Mouse (Mus musculus): Measurements from ENCODE around the gene Ift172. TPM values are rescaled to one million over a fixed set of nuclear protein-coding genes. Genes with fewer than 3 reads are reported as not detected.
"Not testable (repeated sequence)": the region's sequence is repeated elsewhere in the genome, so short reads cannot be mapped to it uniquely, and the experiment has no call there.

The Ift172 gene
- polyA plus RNA-seq, 1 experiment: 41.2 TPM

DNA sequence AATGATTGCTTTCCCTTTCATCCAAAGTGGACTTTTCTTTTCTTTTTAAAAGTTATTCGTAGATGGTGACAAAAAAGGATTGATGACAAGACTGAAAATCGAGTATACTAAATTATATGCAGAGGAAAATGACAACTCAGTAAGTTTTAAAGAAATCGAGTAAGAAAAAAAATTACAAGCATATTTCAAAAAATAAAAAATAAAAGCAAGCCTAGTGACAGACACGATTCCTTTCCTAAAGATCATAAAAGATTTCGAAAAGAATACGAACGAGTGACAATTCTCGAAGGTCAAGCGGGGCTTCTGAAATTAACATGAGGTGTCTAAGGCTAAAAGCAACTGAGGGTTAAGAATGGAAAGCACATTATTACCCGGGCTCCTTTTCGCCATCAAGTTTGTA, 71.4 kb downstream of the Ift172 start:
- peak overlapping the region; percentile 96 for H3K27ac ChIP-seq (ENCODE audit: control insufficient read depth, insufficient read depth, low read depth, low read length, poor library complexity)
- WGBS: under 1% methylated on average over 11 of the region's 11 CpGs
- peaks cover 1% of the 10 kb centered on the region; the same call in 1 of the 2 replicates for H3K4me1 ChIP-seq (ENCODE audit: control insufficient read depth, insufficient read depth, low read length)
- H3K4me3 ChIP-seq (replicated peaks; ENCODE audit: control insufficient read depth, low read depth, low read length): peak overlapping the region; percentile 93
- TF ChIP-seq POLR2A (IDR thresholded peaks at IDR 0.05; ENCODE audit: borderline replicate concordance, control insufficient read depth, low read depth, low read length): no peak
- no peak for TF ChIP-seq CTCF (IDR thresholded peaks at IDR 0.05; ENCODE audit: control insufficient read depth, insufficient read depth, low read length)

DNA sequence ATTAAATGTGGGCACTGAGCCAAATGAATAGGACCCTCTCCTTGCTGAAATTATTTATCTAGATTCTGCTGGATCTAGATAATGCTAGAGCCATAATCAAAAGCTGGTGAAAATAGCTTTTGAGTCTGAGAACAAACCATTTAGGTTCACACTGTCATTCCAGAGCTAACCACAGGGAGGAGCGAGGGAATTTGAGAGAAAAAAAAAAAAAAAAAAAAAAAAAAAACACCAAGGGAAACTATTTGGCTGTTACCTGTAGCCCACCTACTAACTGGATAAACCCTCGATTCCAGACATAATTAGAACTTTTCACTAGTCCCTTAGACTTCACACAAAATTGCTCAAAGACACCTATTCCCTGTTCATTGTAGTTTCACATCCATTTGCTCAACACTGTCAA, 71.8 kb downstream of the Ift172 start:
- Histone ChIP-seq H3K27ac (ENCODE audit: control insufficient read depth, insufficient read depth, low read depth, low read length, poor library complexity) (no peak overlapping the region), H3K4me3 (replicated peaks; ENCODE audit: control insufficient read depth, low read depth, low read length) (no peak overlapping the region), H3K4me1 (ENCODE audit: control insufficient read depth, insufficient read depth, low read length) (peaks cover 1% of the 10 kb centered on the region; the same call in 1 of the 2 replicates)
- 6% methylated on average over 2 of the region's 2 CpGs for WGBS
- no peak for TF ChIP-seq CTCF (IDR thresholded peaks at IDR 0.05; ENCODE audit: control insufficient read depth, insufficient read depth, low read length)

DNA sequence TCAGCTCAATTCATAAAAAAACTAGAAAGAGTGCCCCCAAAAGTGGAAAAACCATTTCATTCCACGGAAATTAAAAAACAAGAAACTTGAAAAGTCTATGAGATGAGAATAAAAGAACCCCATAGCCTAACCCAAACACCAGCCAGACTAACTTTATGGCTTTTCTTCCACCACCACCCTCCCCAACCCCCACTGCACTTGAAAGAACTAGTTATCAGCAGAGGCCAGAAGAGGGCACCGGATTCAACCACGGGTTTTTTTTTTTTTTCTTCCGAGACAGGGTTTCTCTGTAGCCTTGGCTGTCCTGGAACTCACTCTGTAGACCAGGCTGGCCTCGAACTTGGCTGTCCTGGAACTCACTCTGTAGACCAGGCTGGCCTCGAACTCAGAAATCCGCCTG, 72.6 kb downstream of the Ift172 start:
- Histone ChIP-seq H3K27ac (ENCODE audit: control insufficient read depth, insufficient read depth, low read depth, low read length, poor library complexity) (no peak overlapping the region), H3K4me1 (ENCODE audit: control insufficient read depth, insufficient read depth, low read length) (peaks cover 1% of the 10 kb centered on the region; the same call in 1 of the 2 replicates), H3K4me3 (replicated peaks; ENCODE audit: control insufficient read depth, low read depth, low read length) (peak overlapping the region; percentile 17)
- TF ChIP-seq POLR2A (IDR thresholded peaks at IDR 0.05; ENCODE audit: borderline replicate concordance, control insufficient read depth, low read depth, low read length) (no peak), CTCF (IDR thresholded peaks at IDR 0.05; ENCODE audit: control insufficient read depth, insufficient read depth, low read length) (no peak)
- WGBS: 27% methylated on average over 7 of the region's 7 CpGs

DNA sequence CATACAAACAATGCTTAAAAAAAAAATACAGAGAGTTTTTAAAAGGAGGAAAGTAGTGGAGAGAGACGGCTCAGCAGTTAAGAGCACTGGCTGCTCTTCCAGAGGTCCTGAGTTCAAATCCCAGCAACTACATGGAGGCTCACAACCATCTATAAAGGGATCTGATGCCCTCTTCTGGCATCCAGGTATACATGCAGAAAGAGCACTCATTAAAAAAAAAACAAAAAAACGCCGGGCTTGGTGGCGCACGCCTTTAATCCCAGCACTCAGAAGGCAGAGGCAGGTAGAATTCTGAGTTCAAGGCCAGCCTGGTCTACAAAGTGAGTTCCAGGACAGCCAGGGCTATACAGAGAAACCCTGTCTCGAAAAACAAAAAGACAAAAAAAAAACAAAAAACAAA, 74.4 kb downstream of the Ift172 start:
- not testable (repeated sequence) for H3K27ac ChIP-seq (ENCODE audit: control insufficient read depth, insufficient read depth, low read depth, low read length, poor library complexity); H3K4me3 ChIP-seq (replicated peaks; ENCODE audit: control insufficient read depth, low read depth, low read length); H3K4me1 ChIP-seq (ENCODE audit: control insufficient read depth, insufficient read depth, low read length)
- 74% methylated on average over 6 of the region's 6 CpGs for WGBS

DNA sequence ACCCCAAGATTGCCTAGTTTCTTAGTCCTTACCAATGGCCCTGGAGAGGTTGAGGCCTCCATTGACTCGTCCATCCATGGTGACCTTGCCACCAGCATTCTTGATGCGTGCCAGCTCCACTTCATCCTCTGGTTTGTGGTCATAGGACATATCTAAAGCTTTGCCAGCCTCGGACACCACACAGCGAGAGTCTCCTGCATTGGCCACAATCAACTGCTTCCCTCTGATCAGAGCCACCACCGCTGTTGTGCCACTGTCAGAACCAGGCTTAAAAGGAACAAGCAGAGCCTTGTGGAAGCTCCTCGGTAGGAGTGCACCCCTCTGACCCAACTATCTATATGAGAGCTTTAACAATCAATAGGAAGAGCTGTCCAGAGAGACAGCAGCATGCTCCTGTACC, 86.5 kb downstream of the Ift172 start:
- Histone ChIP-seq H3K27ac (ENCODE audit: control insufficient read depth, insufficient read depth, low read depth, low read length, poor library complexity) (no peak overlapping the region), H3K4me1 (ENCODE audit: control insufficient read depth, insufficient read depth, low read length) (no peaks in the 10 kb centered on the region), H3K4me3 (replicated peaks; ENCODE audit: control insufficient read depth, low read depth, low read length) (no peak overlapping the region)
- TF ChIP-seq POLR2A (IDR thresholded peaks at IDR 0.05; ENCODE audit: borderline replicate concordance, control insufficient read depth, low read depth, low read length) (no peak), CTCF (IDR thresholded peaks at IDR 0.05; ENCODE audit: control insufficient read depth, insufficient read depth, low read length) (no peak)
- 90% methylated on average over 6 of the region's 6 CpGs for WGBS

DNA sequence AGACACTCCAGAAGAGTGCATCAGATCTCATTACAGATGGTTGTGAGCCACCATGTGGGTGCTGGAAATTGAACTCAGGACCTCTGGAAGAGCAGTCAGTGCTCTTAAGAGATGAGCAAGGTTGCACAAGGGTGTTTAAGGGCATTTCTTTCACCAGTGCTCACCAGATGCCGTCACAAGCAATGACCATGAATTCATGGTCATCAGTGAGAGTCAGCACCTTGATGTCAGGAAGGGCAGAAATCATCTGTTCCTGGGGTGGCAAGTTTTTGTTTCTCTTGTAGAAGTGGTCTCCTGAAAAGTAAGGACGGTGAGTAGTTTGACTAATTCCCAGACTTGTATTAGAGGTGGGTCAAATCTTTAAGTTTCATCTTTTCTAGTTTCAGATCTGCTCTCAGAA, 87.0 kb downstream of the Ift172 start:
- Histone ChIP-seq H3K4me3 (replicated peaks; ENCODE audit: control insufficient read depth, low read depth, low read length) (no peak overlapping the region), H3K27ac (ENCODE audit: control insufficient read depth, insufficient read depth, low read depth, low read length, poor library complexity) (no peak overlapping the region), H3K4me1 (ENCODE audit: control insufficient read depth, insufficient read depth, low read length) (no peaks in the 10 kb centered on the region)
- 94% methylated on average over 2 of the region's 2 CpGs for WGBS
- TF ChIP-seq CTCF (IDR thresholded peaks at IDR 0.05; ENCODE audit: control insufficient read depth, insufficient read depth, low read length): no peak

Other genes starting within 250 kb of the Ift172 start
- gene Atraid, start 242.8 kb downstream of the Ift172 start, polyA plus RNA-seq (2011; ENCODE audit: insufficient read depth, insufficient read length, low replicate concordance, missing spikeins): 53.2 and 95.6 TPM in 2 replicates
- 1.6 and 3.6 TPM in 2 replicates for gene Slc5a6, start 242.2 kb downstream of the Ift172 start, polyA plus RNA-seq (2011; ENCODE audit: insufficient read depth, insufficient read length, low replicate concordance, missing spikeins)
- gene Cad, start 236.3 kb downstream of the Ift172 start, polyA plus RNA-seq (2011; ENCODE audit: insufficient read depth, insufficient read length, low replicate concordance, missing spikeins): 9.7 and 21.8 TPM in 2 replicates
- gene Dnajc5g, start 184.8 kb downstream of the Ift172 start, polyA plus RNA-seq (2011; ENCODE audit: insufficient read depth, insufficient read length, low replicate concordance, missing spikeins): not detected in 2 replicates
- gene Slc30a3, start 182.9 kb downstream of the Ift172 start, polyA plus RNA-seq (2011; ENCODE audit: insufficient read depth, insufficient read length, low replicate concordance, missing spikeins): not detected in 2 replicates
- gene Trim54, start 174.4 kb downstream of the Ift172 start, polyA plus RNA-seq (2011; ENCODE audit: insufficient read depth, insufficient read length, low replicate concordance, missing spikeins): not detected in 2 replicates
- gene Ucn, start 152.3 kb downstream of the Ift172 start, polyA plus RNA-seq (2011; ENCODE audit: insufficient read depth, insufficient read length, low replicate concordance, missing spikeins): not detected in 2 replicates
- 5.3 and 14.4 TPM in 2 replicates for gene Mpv17, start 136.9 kb downstream of the Ift172 start, polyA plus RNA-seq (2011; ENCODE audit: insufficient read depth, insufficient read length, low replicate concordance, missing spikeins)
- 2.0 TPM in 1 of 2 replicates, not detected in the other for gene Gm29609, start 111.2 kb downstream of the Ift172 start, polyA plus RNA-seq (2011; ENCODE audit: insufficient read depth, insufficient read length, low replicate concordance, missing spikeins)
- gene Gtf3c2, start 111.0 kb downstream of the Ift172 start, polyA plus RNA-seq (2011; ENCODE audit: insufficient read depth, insufficient read length, low replicate concordance, missing spikeins): 32.1 and 67.3 TPM in 2 replicates
- 32.5 and 42.0 TPM in 2 replicates for gene Snx17, start 97.9 kb downstream of the Ift172 start, polyA plus RNA-seq (2011; ENCODE audit: insufficient read depth, insufficient read length, low replicate concordance, missing spikeins)
- gene Eif2b4, start 97.7 kb downstream of the Ift172 start, polyA plus RNA-seq (2011; ENCODE audit: insufficient read depth, insufficient read length, low replicate concordance, missing spikeins): 21.7 and 57.4 TPM in 2 replicates
- gene Zfp513, start 88.8 kb downstream of the Ift172 start, polyA plus RNA-seq (2011; ENCODE audit: insufficient read depth, insufficient read length, low replicate concordance, missing spikeins): 28.8 and 54.0 TPM in 2 replicates
- 97.5 and 147 TPM in 2 replicates for gene Ppm1g, start 70.4 kb downstream of the Ift172 start, polyA plus RNA-seq (2011; ENCODE audit: insufficient read depth, insufficient read length, low replicate concordance, missing spikeins)
- 51.1 and 93.7 TPM in 2 replicates for gene Nrbp1, start 50.3 kb downstream of the Ift172 start, polyA plus RNA-seq (2011; ENCODE audit: insufficient read depth, insufficient read length, low replicate concordance, missing spikeins)
- gene Gm9970, start 49.9 kb downstream of the Ift172 start, polyA plus RNA-seq (2011; ENCODE audit: insufficient read depth, insufficient read length, low replicate concordance, missing spikeins): not detected in 2 replicates
- 10.6 and 20.0 TPM in 2 replicates for gene Krtcap3, start 39.4 kb downstream of the Ift172 start, polyA plus RNA-seq (2011; ENCODE audit: insufficient read depth, insufficient read length, low replicate concordance, missing spikeins)
- gene Fndc4, start 5.0 kb upstream of the Ift172 start, polyA plus RNA-seq (2011; ENCODE audit: insufficient read depth, insufficient read length, low replicate concordance, missing spikeins): not detected in 2 replicates
- gene Gckr, start 6.3 kb upstream of the Ift172 start, polyA plus RNA-seq (2011; ENCODE audit: insufficient read depth, insufficient read length, low replicate concordance, missing spikeins): 3.7 TPM in 1 of 2 replicates, not detected in the other
- 17.2 and 29.0 TPM in 2 replicates for gene Zfp512, start 161.3 kb upstream of the Ift172 start, polyA plus RNA-seq (2011; ENCODE audit: insufficient read depth, insufficient read length, low replicate concordance, missing spikeins)
- not detected in 2 replicates for gene 4930548H24Rik, start 194.6 kb upstream of the Ift172 start, polyA plus RNA-seq (2011; ENCODE audit: insufficient read depth, insufficient read length, low replicate concordance, missing spikeins)
- 12.1 and 18.4 TPM in 2 replicates for gene Gpn1, start 203.6 kb upstream of the Ift172 start, polyA plus RNA-seq (2011; ENCODE audit: insufficient read depth, insufficient read length, low replicate concordance, missing spikeins)
- 34.0 and 45.2 TPM in 2 replicates for gene Slc4a1ap, start 235.9 kb upstream of the Ift172 start, polyA plus RNA-seq (2011; ENCODE audit: insufficient read depth, insufficient read length, low replicate concordance, missing spikeins)
- gene Supt7l, start 236.7 kb upstream of the Ift172 start, polyA plus RNA-seq (2011; ENCODE audit: insufficient read depth, insufficient read length, low replicate concordance, missing spikeins): 4.5 and 7.5 TPM in 2 replicates